Mouse (Mus musculus) brain, embryonic 14.5 days (tissue): Measurements from ENCODE around the gene Ccdc9b.
A peak's percentile ranks its signal among the peaks of the same experiment; 100 is the strongest.

Experiments used
- CTCF ChIP-seq: fragments of 200-500 bp; IDR thresholded peaks from 2 replicates; pipeline ENCODE4 v1.5.1; 2012; ENCODE audit warnings: inconsistent platforms, mild to moderate bottlenecking, moderate library complexity, borderline replicate concordance; ENCODE audit not compliant: insufficient read depth, insufficient read length; ENCODE audit errors: extremely low read depth
- POLR2A ChIP-seq: fragments of 200-500 bp; IDR thresholded peaks from 2 replicates; pipeline ENCODE4 v1.6.1; 2012; ENCODE audit warnings: mild to moderate bottlenecking, inconsistent platforms, borderline replicate concordance; ENCODE audit not compliant: poor library complexity, insufficient read depth, insufficient read length, severe bottlenecking; ENCODE audit errors: extremely low read depth

DNA sequence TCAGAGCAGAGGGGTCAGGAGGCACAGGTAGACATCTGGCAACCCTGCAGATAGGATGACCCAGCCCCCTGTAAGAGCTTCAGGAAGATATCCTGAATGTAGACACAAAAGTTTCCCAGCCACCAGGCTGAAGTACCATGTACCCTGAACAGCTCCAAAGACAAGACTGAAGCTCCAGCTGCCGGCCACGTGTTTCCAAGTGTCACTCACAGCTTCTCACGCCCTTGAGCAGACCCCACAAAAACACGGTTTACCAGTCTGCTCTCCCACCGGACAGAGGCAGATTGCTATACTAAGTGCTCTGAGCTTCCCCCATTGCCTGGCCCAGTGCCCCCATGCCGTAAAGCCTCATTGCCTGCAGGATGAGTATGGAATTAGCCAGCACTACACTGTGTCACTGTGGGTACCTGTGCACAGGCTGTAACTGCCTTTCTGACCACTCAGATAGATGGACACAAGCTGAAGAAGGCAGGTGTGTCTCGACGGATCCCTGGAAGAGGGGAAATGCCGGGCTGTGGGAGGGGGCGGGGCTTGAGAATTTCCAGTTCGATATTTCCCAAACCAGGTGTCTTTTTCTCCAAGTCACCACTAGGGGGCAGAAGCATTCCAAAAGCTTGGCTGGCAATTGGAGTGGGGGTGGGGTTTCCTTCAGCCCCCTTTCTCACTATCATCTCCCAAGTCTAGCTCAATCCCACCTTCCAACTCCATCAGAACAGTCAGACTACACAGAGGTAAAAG, 1.8 kb upstream of the Ccdc9b start:
- no peak for TF ChIP-seq POLR2A
- peak; percentile 73 for TF ChIP-seq CTCF
